In genomic region chr7:30217277-30217676, GRCm38 (mm10) we compare ENCODE assay signal across 21 mouse cellular contexts. TPM values are rescaled to one million over a fixed set of nuclear protein-coding genes. Genes with fewer than 3 reads are reported as not detected.
DNase-seq lines count a peak whose midpoint lies in the region; ATAC-seq lines count a peak whose summit lies in the region.
"Had no signal": no experiment of that assay in that cellular context is flagged by ENCODE, and none has a peak within 500 bp of the region (broad histone marks: within the 10 kb centered on the region; RNA-seq: fewer than 3 reads in every experiment).

No protein-coding gene starts in this region.

- no peak for DNase-seq in forebrain, embryonic 10.5 days (ENCODE audit: extremely low spot score, low spot score)
- DNase-seq in right cerebral cortex, postnatal 10 days (ENCODE audit: low spot score in 2 of 2), result peak; percentile 10 to 24
- no peak for DNase-seq in right cerebral cortex, adult 18-20 months
- DNase-seq in cerebellum, postnatal 4 days (ENCODE audit: low spot score in 2 of 2), result no peak
- no peak for DNase-seq in gastrocnemius, postnatal 10 days

- peaks cover 15% of the 10 kb centered on the region for H3K4me1 ChIP-seq in forebrain, embryonic 12.5 days
- peaks cover 20% of the 10 kb centered on the region for H3K4me1 ChIP-seq in forebrain, embryonic 10.5 days
- H3K4me1 ChIP-seq in midbrain, embryonic 12.5 days, result peaks cover 12% of the 10 kb centered on the region
- H3K4me1 ChIP-seq in neural tube, embryonic 14.5 days (ENCODE audit: control insufficient read depth, insufficient read depth, low read length), result peaks cover 6% of the 10 kb centered on the region; the same call in 1 of the 2 replicates

- H3K9ac ChIP-seq in forebrain, embryonic 12.5 days, result no peak overlapping the region
- no peak overlapping the region for H3K9ac ChIP-seq in midbrain, embryonic 12.5 days (replicated peaks)
- no peak overlapping the region for H3K9ac ChIP-seq in neural tube, embryonic 14.5 days (replicated peaks; ENCODE audit: low read depth, low read length)
- H3K9ac ChIP-seq: liver, embryonic 13.5 days; lung, embryonic 15.5 days; stomach, embryonic 15.5 days had no signal

- WGBS in forebrain, embryonic 12.5 days, result 77% methylated on average over 2 of the region's 2 CpGs
- WGBS in forebrain, embryonic 10.5 days, result 79% methylated on average over 2 of the region's 2 CpGs
- WGBS in midbrain, embryonic 12.5 days, result 77% methylated on average over 2 of the region's 2 CpGs
- 78% methylated on average over 2 of the region's 2 CpGs for WGBS in neural tube, embryonic 14.5 days

- H3K36me3 ChIP-seq in forebrain, embryonic 12.5 days (replicated peaks), result no peaks in the 10 kb centered on the region; the same call in 1 of the 2 replicates
- peaks cover 2% of the 10 kb centered on the region for H3K36me3 ChIP-seq in forebrain, embryonic 10.5 days (replicated peaks)
- H3K36me3 ChIP-seq in midbrain, embryonic 12.5 days, result peaks cover 2% of the 10 kb centered on the region; the same call in 1 of the 2 replicates
- H3K36me3 ChIP-seq in neural tube, embryonic 14.5 days (ENCODE audit: control insufficient read depth, insufficient read depth, low read length), result no peaks in the 10 kb centered on the region
- H3K36me3 ChIP-seq: liver, embryonic 13.5 days; lung, embryonic 15.5 days; stomach, embryonic 15.5 days had no signal

- no peak overlapping the region for H3K4me3 ChIP-seq in forebrain, embryonic 12.5 days (replicated peaks)
- H3K4me3 ChIP-seq in forebrain, embryonic 10.5 days, result no peak overlapping the region
- H3K4me3 ChIP-seq in midbrain, embryonic 12.5 days, result no peak overlapping the region
- no peak overlapping the region for H3K4me3 ChIP-seq in neural tube, embryonic 14.5 days (ENCODE audit: low read depth, low read length)

- H3K4me2 ChIP-seq in forebrain, embryonic 12.5 days, result no peak overlapping the region
- H3K4me2 ChIP-seq in midbrain, embryonic 12.5 days (replicated peaks), result no peak overlapping the region
- H3K4me2 ChIP-seq in neural tube, embryonic 14.5 days (ENCODE audit: low read depth, low read length), result no peak overlapping the region

- H3K27ac ChIP-seq in forebrain, embryonic 12.5 days, result no peak overlapping the region
- H3K27ac ChIP-seq in forebrain, embryonic 10.5 days, result no peak overlapping the region
- H3K27ac ChIP-seq in midbrain, embryonic 12.5 days (replicated peaks), result no peak overlapping the region
- H3K27ac ChIP-seq in neural tube, embryonic 14.5 days (ENCODE audit: low read depth, low read length), result no peak overlapping the region
- H3K27ac ChIP-seq: kidney, postnatal 0 days; liver, embryonic 13.5 days; lung, embryonic 15.5 days; macrophage; stomach, embryonic 15.5 days had no signal

- ATAC-seq in forebrain, embryonic 12.5 days (ENCODE audit: low FRiP score), result peak; percentile 52; the same call in 1 of the 2 replicates
- ATAC-seq in midbrain, embryonic 12.5 days (ENCODE audit: low FRiP score, low read depth), result peak; percentile 32; the same call in 1 of the 2 replicates
- ATAC-seq in neural tube, embryonic 14.5 days (ENCODE audit: low read depth), result peak; percentile 26; the same call in 1 of the 2 replicates

- no peaks in the 10 kb centered on the region for H3K27me3 ChIP-seq in forebrain, embryonic 12.5 days
- H3K27me3 ChIP-seq in forebrain, embryonic 10.5 days (ENCODE audit: poor library complexity, severe bottlenecking), result no peaks in the 10 kb centered on the region
- H3K27me3 ChIP-seq in midbrain, embryonic 12.5 days, result no peaks in the 10 kb centered on the region
- no peaks in the 10 kb centered on the region for H3K27me3 ChIP-seq in neural tube, embryonic 14.5 days (ENCODE audit: control insufficient read depth, insufficient read depth, low read length)
- H3K27me3 ChIP-seq: liver, embryonic 13.5 days; lung, embryonic 15.5 days; stomach, embryonic 15.5 days had no signal

- H3K9me3 ChIP-seq in forebrain, embryonic 12.5 days, result no peaks in the 10 kb centered on the region
- H3K9me3 ChIP-seq in forebrain, embryonic 10.5 days, result no peaks in the 10 kb centered on the region
- H3K9me3 ChIP-seq in midbrain, embryonic 12.5 days, result no peaks in the 10 kb centered on the region
- H3K9me3 ChIP-seq in neural tube, embryonic 14.5 days (ENCODE audit: control insufficient read depth, low read length), result no peaks in the 10 kb centered on the region
- H3K9me3 ChIP-seq: liver, embryonic 13.5 days; lung, embryonic 15.5 days; stomach, embryonic 15.5 days had no signal

RNA-seq across cellular contexts. Expression of gene Polr2i, which starts 14.5 kb away (rescaled TPM):
- 164 TPM in 2 replicates for polyA plus RNA-seq in forebrain, embryonic 12.5 days (2016; fragmentation: Nextera tagmentation; extraction: Ambion mirVana)
- 163 and 169 TPM in 2 replicates for polyA plus RNA-seq in forebrain, embryonic 10.5 days (2016; fragmentation: Nextera tagmentation; extraction: Ambion mirVana)
- 151 and 156 TPM in 2 replicates for polyA plus RNA-seq in midbrain, embryonic 12.5 days (2016; fragmentation: Nextera tagmentation; extraction: Ambion mirVana)
- 176 and 217 TPM in 2 replicates for polyA plus RNA-seq in neural tube, embryonic 14.5 days (2014; fragmentation: Nextera tagmentation; extraction: Ambion mirVana)
- total RNA-seq in gastrocnemius, postnatal 10 days (2021), result 10 to 100 TPM; 71.9 to 80.7 TPM

RNA-seq across cellular contexts. Expression of gene Tbcb, which starts 14.8 kb away (rescaled TPM):
- polyA plus RNA-seq in forebrain, embryonic 12.5 days (2016; fragmentation: Nextera tagmentation; extraction: Ambion mirVana), result 245 and 256 TPM in 2 replicates
- polyA plus RNA-seq in forebrain, embryonic 10.5 days (2016; fragmentation: Nextera tagmentation; extraction: Ambion mirVana), result 248 and 257 TPM in 2 replicates
- 257 and 259 TPM in 2 replicates for polyA plus RNA-seq in midbrain, embryonic 12.5 days (2016; fragmentation: Nextera tagmentation; extraction: Ambion mirVana)
- 402 and 413 TPM in 2 replicates for polyA plus RNA-seq in neural tube, embryonic 14.5 days (2014; fragmentation: Nextera tagmentation; extraction: Ambion mirVana)
- 10 to 100 TPM; 42.8 to 47.0 TPM for total RNA-seq in gastrocnemius, postnatal 10 days (2021)

RNA-seq across cellular contexts. Expression of gene Ovol3, which starts 18.2 kb away (rescaled TPM):
- polyA plus RNA-seq in forebrain, embryonic 12.5 days (2016; fragmentation: Nextera tagmentation; extraction: Ambion mirVana), result 0.28 TPM in 1 of 2 replicates, not detected in the other
- not detected in 2 replicates for polyA plus RNA-seq in forebrain, embryonic 10.5 days (2016; fragmentation: Nextera tagmentation; extraction: Ambion mirVana)
- not detected in 2 replicates for polyA plus RNA-seq in midbrain, embryonic 12.5 days (2016; fragmentation: Nextera tagmentation; extraction: Ambion mirVana)
- polyA plus RNA-seq in neural tube, embryonic 14.5 days (2014; fragmentation: Nextera tagmentation; extraction: Ambion mirVana), result not detected in 2 replicates
- under 1 TPM in 1 of 2 experiments, not detected in 1; 0.77 TPM for total RNA-seq in gastrocnemius, postnatal 10 days (2021)
- total RNA-seq: adrenal gland, postnatal 36 days; gastrocnemius, postnatal 36 days; heart, postnatal 14 days; layer of hippocampus, adult 2 months; left cerebral cortex, postnatal 4 days; monocyte, adult 5-6 weeks had no signal
- polyA plus RNA-seq: activated CD4-positive, CD25-positive, alpha-beta regulatory T cell, adult 4 months; heart, embryonic 11.5 days; kidney, postnatal 0 days; liver, embryonic 13.5 days; lung, embryonic 15.5 days; macrophage; stomach, embryonic 15.5 days had no signal

RNA-seq across cellular contexts. Expression of gene Capns1, which starts 18.7 kb away (rescaled TPM):
- 44.5 and 51.3 TPM in 2 replicates for polyA plus RNA-seq in forebrain, embryonic 12.5 days (2016; fragmentation: Nextera tagmentation; extraction: Ambion mirVana)
- polyA plus RNA-seq in forebrain, embryonic 10.5 days (2016; fragmentation: Nextera tagmentation; extraction: Ambion mirVana), result 45.9 and 51.2 TPM in 2 replicates
- polyA plus RNA-seq in midbrain, embryonic 12.5 days (2016; fragmentation: Nextera tagmentation; extraction: Ambion mirVana), result 59.8 and 61.6 TPM in 2 replicates
- 61.7 and 63.1 TPM in 2 replicates for polyA plus RNA-seq in neural tube, embryonic 14.5 days (2014; fragmentation: Nextera tagmentation; extraction: Ambion mirVana)
- 100 to 1,000 TPM; 314 to 330 TPM for total RNA-seq in gastrocnemius, postnatal 10 days (2021)

RNA-seq across cellular contexts. Expression of gene Cox7a1, which starts 33.3 kb away (rescaled TPM):
- polyA plus RNA-seq in forebrain, embryonic 12.5 days (2016; fragmentation: Nextera tagmentation; extraction: Ambion mirVana), result 3.0 and 3.7 TPM in 2 replicates
- 4.0 and 4.5 TPM in 2 replicates for polyA plus RNA-seq in forebrain, embryonic 10.5 days (2016; fragmentation: Nextera tagmentation; extraction: Ambion mirVana)
- polyA plus RNA-seq in midbrain, embryonic 12.5 days (2016; fragmentation: Nextera tagmentation; extraction: Ambion mirVana), result 0.74 and 4.1 TPM in 2 replicates
- polyA plus RNA-seq in neural tube, embryonic 14.5 days (2014; fragmentation: Nextera tagmentation; extraction: Ambion mirVana), result 4.7 and 5.9 TPM in 2 replicates
- 100 to 1,000 TPM; 630 to 723 TPM for total RNA-seq in gastrocnemius, postnatal 10 days (2021)
- total RNA-seq: monocyte, adult 5-6 weeks had no signal

Comparison
In these comparisons a context has a peak if more than half of its experiments do, and no peak if none do; other contexts are left out.
1. DNase-seq: peak in right cerebral cortex, postnatal 10 days (2 of 2); none in forebrain, embryonic 10.5 days (single experiment), right cerebral cortex, adult 18-20 months (single experiment), cerebellum, postnatal 4 days (0 of 2) and gastrocnemius, postnatal 10 days (single experiment).
2. Peak in every context shown above with its lines, with median percentiles within 50 percentile points of each other: ATAC-seq.